Mouse (Mus musculus) midbrain, embryonic 14.5 days (tissue): ENCODE measurements around the gene Aff4. TPM values are rescaled to one million over a fixed set of nuclear protein-coding genes. Genes with fewer than 3 reads are reported as not detected.
A peak's percentile ranks its signal among the peaks of the same experiment; 100 is the strongest.

ENCODE experiments used
- ATAC-seq: fragments of 200-750 bp; cut with Nextera tagmentation; 2 replicates; pipeline ENCODE4 v1.8.0; 2017; ENCODE audit warnings: moderate number of reproducible peaks, moderate library complexity; ENCODE audit not compliant: low FRiP score, low TSS enrichment
- DNase-seq: peaks from one replicate; pipeline ENCODE4 v3.0.0-alpha.2; 2015
- H3K27ac ChIP-seq: fragments of 300-500 bp; sonication (generic); replicated peaks from 2 replicates; pipeline ENCODE4 v1.5.1; 2014; ENCODE audit warnings: mild to moderate bottlenecking, low read depth, low read length, moderate library complexity
- H3K27me3 ChIP-seq: fragments of 300-500 bp; sonication (generic); 2 replicates; pipeline ENCODE4 v1.6.1; 2014; ENCODE audit warnings: low read length, control low read depth, mixed read lengths; ENCODE audit not compliant: control insufficient read depth, insufficient read depth
- H3K36me3 ChIP-seq: fragments of 300-500 bp; sonication (generic); 2 replicates; pipeline ENCODE4 v1.6.1; 2014; ENCODE audit warnings: low read length, control low read depth; ENCODE audit not compliant: control insufficient read depth, insufficient read depth
- H3K4me1 ChIP-seq: fragments of 300-500 bp; sonication (generic); 2 replicates; pipeline ENCODE4 v1.6.1; 2014; ENCODE audit warnings: mild to moderate bottlenecking, antibody characterized with exemption, low read length, control low read depth; ENCODE audit not compliant: control insufficient read depth, insufficient read depth
- H3K4me2 ChIP-seq: fragments of 300-500 bp; sonication (generic); 2 replicates; pipeline ENCODE4 v1.6.1; 2014; ENCODE audit warnings: mild to moderate bottlenecking, low read length, moderate library complexity
- H3K4me3 ChIP-seq: fragments of 300-500 bp; sonication (generic); replicated peaks from 2 replicates; pipeline ENCODE4 v1.5.1; 2014; ENCODE audit warnings: low read depth, low read length
- H3K9ac ChIP-seq: fragments of 300-500 bp; sonication (generic); replicated peaks from 2 replicates; pipeline ENCODE4 v1.6.1; 2014; ENCODE audit warnings: mild to moderate bottlenecking, low read length, moderate library complexity
- H3K9me3 ChIP-seq: fragments of 300-500 bp; sonication (generic); 2 replicates; pipeline ENCODE4 v1.6.1; 2016; ENCODE audit warnings: low read length, control low read depth, mixed read lengths; ENCODE audit not compliant: control insufficient read depth
- WGBS: fragments of 180-500 bp; shearing (Covaris S2); extraction: QIAGEN DNeasy Blood & Tissue Kit; methylation state at CpG from one replicate; pipeline ENCODE4 v1.1.7; 2014; 5-methylcytosine and 5-hydroxymethylcytosine counted together
- polyA plus RNA-seq: library from polyadenylated mRNA; unstranded; fragments of >200 nt; fragmentation: Nextera tagmentation; extraction: Ambion mirVana; gene quantifications from 2 replicates; pipeline ENCODE4 v1.2.1, GENCODE M21; 2014

The Aff4 gene
- polyA plus RNA-seq = 105 and 107 TPM in 2 replicates

- peak; percentile 97 for DNase-seq
- Histone ChIP-seq H3K9me3 (no peaks in the 10 kb centered on the region), H3K27ac (peak within 1 kb of the TSS; percentile 98), H3K9ac (peak within 1 kb of the TSS; percentile 98), H3K4me2 (peak within 1 kb of the TSS; percentile 75), H3K36me3 (no peaks in the 10 kb centered on the region), H3K4me3 (peak within 1 kb of the TSS; percentile 99), H3K27me3 (no peaks in the 10 kb centered on the region), H3K4me1 (peaks cover 13% of the 10 kb centered on the region)
- ATAC-seq = peak; percentile 96
- under 1% methylated on average over 127 of the region's 127 CpGs for WGBS
Measured at GRCm38 (mm10) chr11:53350291-53351223, at the start of gene Aff4. Gene Aff4, plus strand, starts transcription at chr11:53350833.

GRCm38 (mm10) chr11:53301167-53301515 is 49.5 kb upstream of the Aff4 start:
- WGBS = 57% methylated on average over 9 of the region's 9 CpGs
- H3K9me3 ChIP-seq = no peaks in the 10 kb centered on the region
- H3K27ac ChIP-seq = peak overlapping the region; percentile 94
- 0 out of 2 replicates have a peak, but pooled peaks cover 3% of the 10 kb centered on the region for H3K36me3 ChIP-seq
- no peak for ATAC-seq
- no peak for DNase-seq
- H3K4me2 ChIP-seq = peak overlapping the region; percentile 83
- peak overlapping the region; percentile 95 for H3K4me3 ChIP-seq
- no peaks in the 10 kb centered on the region for H3K27me3 ChIP-seq
- H3K9ac ChIP-seq = peak overlapping the region; percentile 64
- H3K4me1 ChIP-seq = peaks cover 29% of the 10 kb centered on the region

- ATAC-seq (no peak), DNase-seq (no peak)
- H3K27ac ChIP-seq = no peak overlapping the region
- H3K4me2 ChIP-seq = no peak overlapping the region
- no peaks in the 10 kb centered on the region for H3K9me3 ChIP-seq
- H3K9ac ChIP-seq = no peak overlapping the region
- 86% methylated on average over 14 of the region's 14 CpGs for WGBS
- H3K4me1 ChIP-seq = peaks cover 11% of the 10 kb centered on the region
- no peak overlapping the region for H3K4me3 ChIP-seq
- H3K36me3 ChIP-seq = no peaks in the 10 kb centered on the region
- no peaks in the 10 kb centered on the region for H3K27me3 ChIP-seq
Measured at GRCm38 (mm10) chr11:53304044-53304840, 46.4 kb upstream of the Aff4 start.

GRCm38 (mm10) chr11:53306965-53307364 is 43.7 kb upstream of the Aff4 start:
- no peak for DNase-seq
- H3K9me3 ChIP-seq = no peaks in the 10 kb centered on the region
- 89% methylated on average over 2 of the region's 2 CpGs for WGBS
- H3K4me3 ChIP-seq = no peak overlapping the region
- no peaks in the 10 kb centered on the region for H3K36me3 ChIP-seq
- H3K27ac ChIP-seq = no peak overlapping the region
- no peaks in the 10 kb centered on the region for H3K27me3 ChIP-seq
- no peak overlapping the region for H3K4me2 ChIP-seq
- H3K9ac ChIP-seq = no peak overlapping the region
- no peaks in the 10 kb centered on the region for H3K4me1 ChIP-seq
- ATAC-seq = no peak

GRCm38 (mm10) chr11:53307558-53308065 is 43.0 kb upstream of the Aff4 start:
- H3K27me3 ChIP-seq = no peaks in the 10 kb centered on the region
- no peak overlapping the region for H3K4me3 ChIP-seq
- WGBS = 75% methylated on average over 10 of the region's 10 CpGs
- no peak overlapping the region for H3K27ac ChIP-seq
- ATAC-seq (no peak), DNase-seq (peak; percentile 14)
- H3K9me3 ChIP-seq = no peaks in the 10 kb centered on the region
- no peak overlapping the region for H3K9ac ChIP-seq
- no peaks in the 10 kb centered on the region for H3K36me3 ChIP-seq
- H3K4me1 ChIP-seq = no peaks in the 10 kb centered on the region
- no peak overlapping the region for H3K4me2 ChIP-seq

- ATAC-seq (no peak), DNase-seq (no peak)
Measured at GRCm38 (mm10) chr11:53308251-53308864, 42.3 kb upstream of the Aff4 start.

GRCm38 (mm10) chr11:53308884-53309310 is 41.7 kb upstream of the Aff4 start:
- no peaks in the 10 kb centered on the region for H3K4me1 ChIP-seq
- no peak overlapping the region for H3K4me2 ChIP-seq
- WGBS = 81% methylated on average over 2 of the region's 2 CpGs
- H3K4me3 ChIP-seq = no peak overlapping the region
- no peaks in the 10 kb centered on the region for H3K27me3 ChIP-seq
- DNase-seq (no peak), ATAC-seq (no peak)
- no peaks in the 10 kb centered on the region for H3K36me3 ChIP-seq
- H3K27ac ChIP-seq = no peak overlapping the region
- H3K9ac ChIP-seq = no peak overlapping the region
- H3K9me3 ChIP-seq = no peaks in the 10 kb centered on the region

More at GRCm38 (mm10) chr11:53308251-53308864, 42.3 kb upstream of the Aff4 start:
- Histone ChIP-seq H3K9me3 (no peaks in the 10 kb centered on the region), H3K27me3 (no peaks in the 10 kb centered on the region), H3K4me1 (no peaks in the 10 kb centered on the region), H3K4me3 (no peak overlapping the region), H3K36me3 (no peaks in the 10 kb centered on the region), H3K27ac (no peak overlapping the region), H3K9ac (no peak overlapping the region), H3K4me2 (no peak overlapping the region)

- H3K4me3 ChIP-seq = no peak overlapping the region
- 27% methylated on average over 1 of the region's 1 CpGs for WGBS
- no peaks in the 10 kb centered on the region for H3K4me1 ChIP-seq
- H3K9ac ChIP-seq = no peak overlapping the region
- DNase-seq (no peak), ATAC-seq (no peak)
- no peaks in the 10 kb centered on the region for H3K36me3 ChIP-seq
- H3K27ac ChIP-seq = no peak overlapping the region
- no peaks in the 10 kb centered on the region for H3K27me3 ChIP-seq
- H3K4me2 ChIP-seq = no peak overlapping the region
- no peaks in the 10 kb centered on the region for H3K9me3 ChIP-seq
Measured at GRCm38 (mm10) chr11:53311385-53311784, 39.2 kb upstream of the Aff4 start.
